Mouse (Mus musculus): ENCODE measurements at regions not wholly inside any gene's neighbourhood (a gene's known extent, or its start where the extent isn't known, plus 50 kb on each side); places are given as distances from the start of the nearest gene placed in this dataset.

- DNase-seq (ENCODE audit: low spot score in 2 of 2): no peak
Measured at GRCm38 (mm10) chr8:26226612-26227528, 107.5 kb downstream of the Gm45692 start.

- DNase-seq (ENCODE audit: low spot score in 2 of 2): no peak
Measured at GRCm38 (mm10) chr8:26227529-26227895, 108.2 kb downstream of the Gm45692 start.

GRCm38 (mm10) chr8:26229548-26229947 is 110.2 kb downstream of the Gm45692 start:
- DNase-seq (ENCODE audit: low spot score in 2 of 2): no peak

- DNase-seq (ENCODE audit: low spot score in 2 of 2): no peak
Measured at GRCm38 (mm10) chr8:26239075-26239474, 119.7 kb downstream of the Gm45692 start.

- no peak for DNase-seq (ENCODE audit: low spot score in 2 of 2)
Measured at GRCm38 (mm10) chr8:26239604-26240003, 120.3 kb downstream of the Gm45692 start.

GRCm38 (mm10) chr8:26243743-26244142 is 124.4 kb downstream of the Gm45692 start:
- peak; percentile 19 to 63 for DNase-seq (ENCODE audit: low spot score in 2 of 2)

- no peak for DNase-seq (ENCODE audit: low spot score in 2 of 2)
Measured at GRCm38 (mm10) chr8:26244308-26244707, 125.0 kb downstream of the Gm45692 start.

- DNase-seq (ENCODE audit: low spot score in 2 of 2): no peak
Measured at GRCm38 (mm10) chr8:26255191-26255669, 135.9 kb downstream of the Gm45692 start.

GRCm38 (mm10) chr8:26260294-26260693 is 141.0 kb downstream of the Gm45692 start:
- no peak for DNase-seq (ENCODE audit: low spot score in 2 of 2)

- no peak for DNase-seq (ENCODE audit: low spot score in 2 of 2)
Measured at GRCm38 (mm10) chr8:26262536-26262935, 143.2 kb downstream of the Gm45692 start.

- DNase-seq (ENCODE audit: low spot score in 2 of 2): no peak
Measured at GRCm38 (mm10) chr8:26264869-26265321, 145.6 kb downstream of the Gm45692 start.

GRCm38 (mm10) chr8:26265366-26265765 is 146.0 kb downstream of the Gm45692 start:
- DNase-seq (ENCODE audit: low spot score in 2 of 2): no peak

GRCm38 (mm10) chr8:26266384-26266783 is 147.1 kb downstream of the Gm45692 start:
- DNase-seq (ENCODE audit: low spot score in 2 of 2): no peak

GRCm38 (mm10) chr8:26267569-26267968 is 148.2 kb downstream of the Gm45692 start:
- DNase-seq (ENCODE audit: low spot score in 2 of 2): no peak

- DNase-seq (ENCODE audit: low spot score in 2 of 2): no peak
Measured at GRCm38 (mm10) chr8:26268751-26269415, 149.5 kb downstream of the Gm45692 start.

GRCm38 (mm10) chr8:26272110-26272509 is 152.8 kb downstream of the Gm45692 start:
- peak in 1 of 2 experiments; percentile 7 for DNase-seq (ENCODE audit: low spot score in 2 of 2)

GRCm38 (mm10) chr8:26272675-26273414 is 153.5 kb downstream of the Gm45692 start:
- no peak for DNase-seq (ENCODE audit: low spot score in 2 of 2)

- DNase-seq (ENCODE audit: low spot score in 2 of 2): no peak
Measured at GRCm38 (mm10) chr8:26273415-26273760, 154.1 kb downstream of the Gm45692 start.

GRCm38 (mm10) chr8:26273792-26274191 is 154.5 kb downstream of the Gm45692 start:
- DNase-seq (ENCODE audit: low spot score in 2 of 2): no peak

GRCm38 (mm10) chr8:26274481-26274880 is 155.1 kb downstream of the Gm45692 start:
- no peak for DNase-seq (ENCODE audit: low spot score in 2 of 2)

GRCm38 (mm10) chr8:26282156-26282935 is 163.0 kb downstream of the Gm45692 start:
- no peak for DNase-seq (ENCODE audit: low spot score in 2 of 2)

All from frontal cortex, postnatal 36 days (tissue).